Mouse (Mus musculus): ENCODE measurements around the gene Slc44a5. TPM values are rescaled to one million over a fixed set of nuclear protein-coding genes. Genes with fewer than 3 reads are reported as not detected.

Slc44a5 gene
- polyA plus RNA-seq, 1 experiment from 2014 or later = 5.7 TPM

Other genes with a start within 250 kb of the Slc44a5 start
- gene St6galnac3, start 248.3 kb upstream of the Slc44a5 start, polyA plus RNA-seq (2015; fragmentation: Nextera tagmentation; extraction: Ambion mirVana) = 23.0 and 23.5 TPM in 2 replicates
- gene Asb17, start 129.2 kb upstream of the Slc44a5 start, polyA plus RNA-seq (2015; fragmentation: Nextera tagmentation; extraction: Ambion mirVana) = not detected in 2 replicates
- 0.13 and 0.29 TPM in 2 replicates for gene Msh4, start 67.3 kb upstream of the Slc44a5 start, polyA plus RNA-seq (2015; fragmentation: Nextera tagmentation; extraction: Ambion mirVana)
- gene Rabggtb, start 60.4 kb upstream of the Slc44a5 start, polyA plus RNA-seq (2015; fragmentation: Nextera tagmentation; extraction: Ambion mirVana) = 53.7 TPM in 2 replicates
- gene Acadm, start 28.8 kb upstream of the Slc44a5 start, polyA plus RNA-seq (2015; fragmentation: Nextera tagmentation; extraction: Ambion mirVana) = 59.3 and 68.0 TPM in 2 replicates

All from neural tube, embryonic 15.5 days (tissue).